Mouse (Mus musculus) embryonic stem cell, embryonic (primary cell): ENCODE data around the gene Tub.

Experiments used
- CTCF ChIA-PET, 4 experiments: fragments of 300-600 bp in 2 of 4; fragments of 350-600 bp in 2 of 4; sonication (Branson Sonifier 250); formaldehyde crosslinking; loops; one replicate each; lab custom pipeline; 2022; ENCODE audit warnings: inconsistent platforms in 2 of 4; lab: Charles Lee
- POLR2A ChIA-PET, 4 experiments: fragments of 300-600 bp in 2 of 4; fragments of 350-600 bp in 2 of 4; sonication (Branson Sonifier 250); formaldehyde crosslinking; loops; one replicate each; lab custom pipeline; 2022; ENCODE audit warnings: antibody characterized with exemption in 4 of 4, inconsistent platforms in 1 of 4; lab: Charles Lee

The Tub gene

GRCm38 (mm10) chr7:109011596-109012180 lies 61.5 kb downstream of the Tub start:
- ChIA-PET POLR2A (interaction anchor here in 2 of 4 experiments (0.8 to 2.2 kb wide), 7 partner anchors 9 to 507 kb away, joined by 3 to 15 read pairs (median 3); partner anchors contain the start of gene Rpl27a (in 1 of the 2)), CTCF (interaction anchor here in 2 of 4 experiments (0.5 to 1.7 kb wide), 6 partner anchors 10 to 63 kb away, joined by 3 to 8 read pairs (median 4); no protein-coding TSS in a partner anchor)

DNA sequence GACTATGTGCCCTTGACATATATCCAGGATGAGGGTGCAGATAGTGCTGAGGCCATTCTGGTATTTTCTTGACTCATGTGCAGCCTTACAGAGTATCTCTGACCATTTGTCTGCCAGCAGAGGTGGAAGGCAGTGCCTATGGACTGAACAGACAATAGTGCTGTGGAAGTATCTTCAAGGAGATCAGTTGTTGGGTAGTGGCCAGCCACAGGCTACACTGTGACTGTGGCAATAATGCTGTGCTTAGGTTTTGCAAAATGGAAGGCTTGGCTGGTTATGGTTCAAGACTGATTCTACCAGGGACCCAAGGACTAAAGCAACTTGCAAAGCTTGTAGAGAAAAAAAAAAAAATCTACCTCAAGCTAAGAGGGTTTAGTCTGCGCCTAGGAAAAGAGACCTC lies 62.4 kb downstream of the Tub start:
- CTCF ChIA-PET = interaction anchor here in 3 of 4 experiments (0.8 to 1.7 kb wide), 5 partner anchors 9 to 45 kb away, joined by 3 to 9 read pairs (median 7); no protein-coding TSS in a partner anchor
- POLR2A ChIA-PET = interaction anchor here in 2 of 4 experiments (1.2 to 2.2 kb wide), 2 partner anchors 8 to 9 kb away, joined by 3 to 15 read pairs; no protein-coding TSS in a partner anchor

DNA sequence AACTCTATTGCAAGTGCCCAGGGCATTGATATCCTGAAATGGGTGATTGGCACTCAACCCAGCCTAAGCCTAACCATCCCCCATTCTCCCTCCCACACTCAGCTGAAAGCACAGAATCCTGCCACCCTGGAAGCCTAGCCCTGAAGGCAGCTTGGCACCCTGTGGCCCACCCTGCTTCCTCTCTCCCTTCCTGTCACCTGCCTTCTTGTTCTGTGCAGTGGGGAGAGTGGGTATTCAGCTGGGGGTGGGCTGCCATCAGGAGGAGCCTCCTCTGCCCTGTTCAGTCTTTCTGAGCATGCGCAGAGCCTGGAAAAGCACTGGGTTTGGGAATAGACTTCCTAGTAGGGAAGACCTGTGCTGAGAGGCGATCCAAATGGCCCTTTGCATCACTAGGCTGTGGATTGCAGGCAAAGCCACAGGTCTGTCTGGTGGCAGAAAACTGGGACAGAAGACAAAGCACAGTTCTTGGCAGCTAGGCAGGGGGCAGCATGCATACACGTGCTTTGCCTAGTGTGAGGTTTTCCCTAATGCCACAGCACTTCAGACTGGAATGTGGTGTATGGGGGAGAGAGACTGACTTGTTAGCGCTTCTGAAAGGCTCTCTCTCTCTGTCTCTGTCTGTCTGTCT lies 63.0 kb downstream of the Tub start:
- ChIA-PET CTCF (interaction anchor here in 3 of 4 experiments (0.6 to 1.3 kb wide), 4 partner anchors 9 to 13 kb away, joined by 3 to 9 read pairs (median 4); no protein-coding TSS in a partner anchor), POLR2A (interaction anchor here in 2 of 4 experiments (0.7 to 2.2 kb wide), 4 partner anchors 7 to 869 kb away, joined by 3 to 15 read pairs (median 3); no protein-coding TSS in a partner anchor)

DNA sequence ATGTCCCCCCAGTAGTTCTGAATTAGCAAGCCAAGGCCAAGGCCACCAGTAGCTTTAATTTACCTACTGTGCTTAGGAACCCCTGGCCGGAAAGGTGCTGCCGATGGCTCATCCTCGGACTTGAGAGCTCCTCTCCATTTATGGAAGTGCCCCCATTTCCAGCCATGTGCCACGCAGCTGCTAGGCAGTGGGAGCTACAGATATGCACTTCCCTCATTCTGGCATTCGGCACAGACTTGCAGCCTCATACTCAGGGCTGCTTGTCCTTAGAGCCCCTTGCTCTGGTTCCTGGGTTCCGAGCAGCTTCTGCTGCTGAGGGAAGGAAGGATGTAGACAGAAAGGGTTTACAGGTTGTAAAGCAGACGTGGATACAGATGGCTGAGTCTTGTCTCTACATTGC lies 64.7 kb downstream of the Tub start:
- ChIA-PET CTCF (interaction anchor here in 1 of 4 experiments (0.9 kb wide), 1 partner anchor 47 kb away, joined by 3 read pairs; no protein-coding TSS in a partner anchor), POLR2A (interaction anchor here in 2 of 4 experiments (0.6 to 1.1 kb wide), 4 partner anchors 39 to 61 kb away, joined by 3 to 4 read pairs (median 4); no protein-coding TSS in a partner anchor)

DNA sequence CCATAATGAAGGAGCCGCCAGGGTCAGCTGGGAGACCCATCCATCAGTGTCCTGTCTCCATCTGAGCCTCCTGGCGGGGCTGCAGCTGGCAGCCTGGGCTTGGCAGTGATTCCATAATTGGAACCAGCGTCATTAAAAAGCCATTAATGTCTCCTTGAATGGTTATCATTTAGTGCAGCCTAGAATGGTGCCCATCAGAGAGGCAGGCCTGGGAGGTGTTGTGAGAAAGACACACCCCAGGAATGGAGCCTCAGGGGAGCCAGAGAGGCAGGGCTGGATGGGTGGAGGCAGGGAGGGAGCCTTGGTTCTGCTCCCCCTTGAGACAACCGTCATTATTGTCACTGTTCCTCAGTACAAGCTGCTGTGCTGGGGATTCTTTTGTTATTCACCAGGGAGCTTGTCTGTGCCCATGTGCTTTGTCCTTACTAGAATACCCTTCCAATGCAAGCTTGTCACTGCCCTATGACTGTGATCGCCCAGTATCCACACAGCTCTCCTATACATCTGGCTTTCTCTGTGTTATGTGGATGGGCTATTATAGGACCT lies 66.3 kb downstream of the Tub start:
- ChIA-PET CTCF (interaction anchor here in 3 of 4 experiments (0.6 to 1.4 kb wide), 8 partner anchors 9 to 498 kb away, joined by 3 to 10 read pairs (median 4); no protein-coding TSS in a partner anchor), POLR2A (interaction anchor here in 2 of 4 experiments (0.6 to 1.5 kb wide), 6 partner anchors 8 to 82 kb away, joined by 3 to 5 read pairs (median 4); partner anchors contain the start of gene Eif3f (in 1 of the 2))

- POLR2A ChIA-PET = interaction anchor here in 1 of 4 experiments (1.1 to 4.2 kb wide), 3 partner anchors 7 to 14 kb away, joined by 3 to 15 read pairs (median 3); no protein-coding TSS in a partner anchor
- CTCF ChIA-PET = interaction anchor here in 3 of 4 experiments (1.3 to 1.8 kb wide), 5 partner anchors 28 to 75 kb away, joined by 3 to 10 read pairs (median 6); no protein-coding TSS in a partner anchor
Observed at GRCm38 (mm10) chr7:109019243-109019642, 69.1 kb downstream of the Tub start.

GRCm38 (mm10) chr7:109021428-109021827 lies 71.3 kb downstream of the Tub start:
- ChIA-PET CTCF (interaction anchor here (0.5 to 2.6 kb wide), 37 partner anchors 10 to 1272 kb away, joined by 3 to 34 read pairs (median 4); partner anchors contain the start of gene Ric3 (in 1 of the 4)), POLR2A (interaction anchor here in 3 of 4 experiments (0.5 to 4.2 kb wide), 14 partner anchors 9 to 1426 kb away, joined by 3 to 15 read pairs (median 3); partner anchors contain the start of genes Ppfibp2 (in 1 of the 3), Rpl27a (in 1 of the 3) and Tub (in 1 of the 3))

- ChIA-PET CTCF (interaction anchor here (0.5 to 1.3 kb wide), 10 partner anchors 9 to 1276 kb away, joined by 3 to 4 read pairs (median 3); no protein-coding TSS in a partner anchor), POLR2A (interaction anchor here in 2 of 4 experiments (1.2 to 1.5 kb wide), 3 partner anchors 9 to 84 kb away, joined by 3 to 5 read pairs (median 3); no protein-coding TSS in a partner anchor)
Observed at GRCm38 (mm10) chr7:109025743-109026142, 75.6 kb downstream of the Tub start.

DNA sequence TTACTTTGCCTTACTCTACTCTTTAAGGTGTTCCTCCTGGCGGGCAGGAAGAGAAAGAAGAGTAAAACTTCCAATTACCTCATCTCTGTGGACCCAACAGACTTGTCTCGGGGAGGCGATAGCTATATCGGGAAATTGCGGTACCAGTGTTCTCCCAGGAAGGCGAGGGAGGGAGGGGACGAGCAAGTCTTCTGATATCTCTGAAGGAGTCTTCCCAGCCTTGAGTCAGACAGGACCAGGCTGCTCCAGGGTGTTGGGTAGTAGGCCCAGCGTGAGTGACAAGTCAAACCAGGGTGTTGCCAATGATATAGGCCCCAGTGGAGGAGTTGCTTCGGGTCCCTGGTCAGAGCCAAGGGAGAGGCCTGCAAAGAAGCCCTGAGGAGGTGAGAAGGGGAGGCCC lies 76.8 kb downstream of the Tub start:
- POLR2A ChIA-PET = interaction anchor here in 1 of 4 experiments (0.9 kb wide), 1 partner anchor 60 kb away, joined by 3 read pairs; no protein-coding TSS in a partner anchor
- CTCF ChIA-PET = interaction anchor here in 2 of 4 experiments (0.7 to 2.0 kb wide), 3 partner anchors 11 to 83 kb away, joined by 3 to 6 read pairs (median 4); no protein-coding TSS in a partner anchor

DNA sequence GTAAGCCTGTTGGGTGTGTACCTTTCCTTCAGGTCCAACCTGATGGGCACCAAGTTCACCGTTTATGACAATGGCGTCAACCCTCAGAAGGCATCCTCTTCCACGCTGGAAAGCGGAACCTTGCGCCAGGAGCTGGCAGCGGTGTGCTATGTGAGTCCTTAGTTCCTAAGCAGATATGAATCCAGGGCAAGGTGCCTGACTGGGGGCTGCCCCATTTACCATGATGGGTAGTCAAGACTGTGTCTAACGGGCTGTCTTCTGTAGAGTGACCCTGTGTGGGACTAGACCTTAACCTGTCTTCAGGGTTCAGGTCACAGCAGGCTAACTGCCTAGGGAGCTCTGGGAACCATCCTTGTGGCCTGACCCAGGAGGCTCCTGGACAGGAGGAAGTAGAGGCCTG lies 77.6 kb downstream of the Tub start:
- ChIA-PET CTCF (interaction anchor here (0.6 to 2.0 kb wide), 5 partner anchors 11 to 1279 kb away, joined by 3 to 6 read pairs (median 4); no protein-coding TSS in a partner anchor), POLR2A (no interaction called here)

GRCm38 (mm10) chr7:109028204-109028603 lies 78.1 kb downstream of the Tub start:
- ChIA-PET CTCF (interaction anchor here in 3 of 4 experiments (1.0 to 2.0 kb wide), 4 partner anchors 12 to 1279 kb away, joined by 3 to 6 read pairs (median 4); no protein-coding TSS in a partner anchor), POLR2A (interaction anchor here in 1 of 4 experiments (1.1 kb wide), 1 partner anchor 93 kb away, joined by 5 read pairs; no protein-coding TSS in a partner anchor)

- POLR2A ChIA-PET = no interaction called here
- CTCF ChIA-PET = interaction anchor here in 1 of 4 experiments (2.7 kb wide), 1 partner anchor 8 kb away, joined by 11 read pairs; no protein-coding TSS in a partner anchor
Observed at GRCm38 (mm10) chr7:109029961-109030465, 79.9 kb downstream of the Tub start.

GRCm38 (mm10) chr7:109031331-109031730 lies 81.2 kb downstream of the Tub start:
- CTCF ChIA-PET = interaction anchor here in 3 of 4 experiments (1.1 to 2.7 kb wide), 3 partner anchors 10 to 1282 kb away, joined by 5 to 11 read pairs (median 10); no protein-coding TSS in a partner anchor
- POLR2A ChIA-PET = interaction anchor here in 1 of 4 experiments (1.5 kb wide), 1 partner anchor 9 kb away, joined by 5 read pairs; no protein-coding TSS in a partner anchor

DNA sequence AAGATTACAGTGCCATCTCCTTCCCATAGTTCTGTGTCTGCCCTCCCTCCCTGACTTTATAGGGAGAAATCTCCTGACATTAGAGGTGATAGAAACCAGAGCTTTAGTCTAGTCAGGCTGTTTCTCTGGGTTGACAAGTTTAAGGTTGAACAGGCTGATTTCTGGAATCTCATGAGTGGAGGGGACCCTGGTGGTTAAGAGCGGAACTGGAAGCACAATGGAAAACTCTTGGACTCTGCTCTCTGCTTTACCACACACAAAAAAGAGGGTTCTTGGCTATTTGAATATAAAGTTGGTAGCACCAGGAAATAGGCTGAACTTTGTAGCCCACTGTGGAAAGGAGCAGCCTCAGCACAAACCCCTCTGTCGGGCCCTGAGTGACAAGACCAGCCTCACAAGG lies 81.9 kb downstream of the Tub start:
- ChIA-PET POLR2A (interaction anchor here in 1 of 4 experiments (1.5 kb wide), 2 partner anchors 10 to 13 kb away, joined by 3 to 5 read pairs; no protein-coding TSS in a partner anchor), CTCF (interaction anchor here in 3 of 4 experiments (1.1 to 2.7 kb wide), 4 partner anchors 10 to 1283 kb away, joined by 5 to 11 read pairs (median 8); no protein-coding TSS in a partner anchor)

DNA sequence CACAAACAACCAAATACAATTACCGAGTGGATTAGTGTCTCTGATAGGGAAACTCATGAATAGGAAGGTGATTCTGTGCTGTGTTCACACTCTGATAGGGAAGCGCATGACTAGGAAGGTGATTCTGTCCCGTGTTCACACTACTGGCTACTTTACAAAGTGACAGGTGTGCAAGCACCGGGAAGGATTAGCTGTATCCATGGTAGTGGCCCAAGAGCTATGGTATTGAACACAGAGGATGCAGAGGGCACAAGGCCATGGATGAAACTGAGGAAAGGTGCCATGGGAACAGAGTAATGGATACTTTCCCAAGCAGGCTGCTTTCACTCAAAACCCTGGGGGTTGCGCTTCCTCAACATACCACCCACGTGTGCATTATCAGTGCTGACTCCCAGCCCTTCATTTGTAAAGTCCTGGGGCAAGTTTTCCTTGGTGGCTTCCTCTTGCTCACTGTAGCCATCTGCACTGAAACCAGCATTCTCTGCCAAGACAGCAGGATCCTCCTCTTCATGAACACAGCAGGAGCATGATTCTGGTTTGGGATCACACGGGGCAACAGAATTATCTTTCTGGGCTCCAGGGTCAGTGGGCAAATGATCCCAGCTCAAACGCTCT lies 88.1 kb downstream of the Tub start:
- ChIA-PET CTCF (interaction anchor here in 2 of 4 experiments (0.6 to 1.2 kb wide), 2 partner anchors 17 to 1824 kb away, joined by 3 to 4 read pairs; no protein-coding TSS in a partner anchor), POLR2A (no interaction called here)

DNA sequence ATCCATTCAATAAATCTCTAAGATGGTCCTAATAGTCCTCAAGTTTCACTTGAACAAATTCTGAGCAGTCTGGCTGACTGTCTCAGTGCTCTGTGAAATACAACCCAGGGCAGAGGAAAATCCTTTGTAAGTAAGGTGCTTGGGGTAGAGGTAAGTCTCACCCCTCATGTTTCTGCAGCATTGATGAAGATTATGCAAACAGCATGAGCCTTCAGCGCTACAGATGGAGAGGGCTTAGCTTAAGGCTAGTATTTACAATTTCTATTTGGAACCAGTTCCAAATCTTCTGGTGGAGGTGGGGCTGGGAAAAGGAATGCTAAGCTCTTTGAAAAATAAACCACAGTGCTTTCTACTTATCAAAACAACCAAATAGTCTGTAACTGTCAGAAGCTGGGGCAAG lies 88.8 kb downstream of the Tub start:
- POLR2A ChIA-PET = no interaction called here
- CTCF ChIA-PET = no interaction called here

GRCm38 (mm10) chr7:109039445-109039844 lies 89.3 kb downstream of the Tub start:
- POLR2A ChIA-PET = interaction anchor here in 1 of 4 experiments (0.5 kb wide), 1 partner anchor 1309 kb away, joined by 3 read pairs; no protein-coding TSS in a partner anchor
- CTCF ChIA-PET = no interaction called here
